Mouse (Mus musculus): ENCODE data around the gene Wdr12. TPM values are rescaled to one million over a fixed set of nuclear protein-coding genes. Genes with fewer than 3 reads are reported as not detected.
A peak's percentile ranks its signal among the peaks of the same experiment; 100 is the strongest.
"Not testable (repeated sequence)": the region's sequence is repeated elsewhere in the genome, so short reads cannot be mapped to it uniquely, and the experiment has no call there.

Gene Wdr12
- total RNA-seq (2021): 10 to 100 TPM; 29.9 to 30.3 TPM
- long read RNA-seq, full-length matches to known transcripts: 40 of 50 reads
- long read RNA-seq, partial matches to known transcripts: 0 of 50 reads
- long read RNA-seq, other reads (novel, unspliced or antisense): 10 of 50 reads

DNA sequence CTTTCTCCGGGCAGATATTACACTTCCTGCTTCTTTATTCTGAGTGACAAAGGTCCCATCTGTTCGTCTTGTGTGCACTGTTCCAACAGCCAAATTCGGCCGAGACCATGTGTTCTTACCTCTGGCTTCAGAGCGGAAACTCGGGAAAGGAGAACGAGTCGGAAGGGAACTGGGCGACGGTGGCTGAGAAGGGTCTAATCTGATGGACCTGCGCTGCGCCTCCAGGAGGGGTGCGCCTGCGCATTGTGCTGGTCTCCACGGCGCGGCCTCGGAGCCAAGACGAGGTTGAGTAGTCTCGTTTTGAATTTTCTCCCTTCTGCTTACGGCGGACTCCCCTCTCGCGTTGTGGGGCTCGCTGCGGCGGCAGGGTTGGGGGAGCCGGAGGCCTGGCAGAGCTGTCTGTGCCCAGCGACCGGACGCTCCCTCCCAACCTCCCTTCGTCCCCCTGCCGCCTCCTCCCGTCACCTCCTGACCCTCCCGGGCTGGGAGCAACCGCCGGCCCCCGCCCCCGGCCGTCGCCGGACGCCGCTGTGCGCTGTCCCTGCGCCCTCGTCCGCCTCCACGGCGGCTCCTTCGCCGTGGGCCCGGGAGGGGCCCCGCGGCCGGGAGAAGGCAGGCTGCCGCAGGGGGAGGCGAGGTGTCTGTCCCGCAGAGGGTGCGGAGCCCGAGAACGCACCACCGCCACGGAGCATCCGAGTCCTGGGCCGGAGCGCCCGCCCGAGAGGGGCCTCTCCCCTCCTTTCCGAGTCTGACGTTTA lies at the start of gene Wdr12, which contains the start of gene Carf:
Gene Wdr12, minus strand, starts transcription at position 622 of the 758 bp plus-strand sequence.
Gene Carf, plus strand, starts transcription at position 224 of the 758 bp plus-strand sequence.
- peak; percentile 96 to 99 for DNase-seq (ENCODE audit: low spot score in 2 of 2)

- DNase-seq (ENCODE audit: low spot score in 2 of 2): no peak
These were observed 38.9 kb upstream of the Wdr12 start for GRCm38 (mm10) chr1:60137346-60137745.

- no peak for DNase-seq (ENCODE audit: low spot score in 2 of 2)
These were observed 19.4 kb upstream of the Wdr12 start for GRCm38 (mm10) chr1:60117721-60118455.

GRCm38 (mm10) chr1:60104582-60104981 lies 6.1 kb upstream of the Wdr12 start:
- DNase-seq (ENCODE audit: low spot score in 2 of 2): no peak

DNA sequence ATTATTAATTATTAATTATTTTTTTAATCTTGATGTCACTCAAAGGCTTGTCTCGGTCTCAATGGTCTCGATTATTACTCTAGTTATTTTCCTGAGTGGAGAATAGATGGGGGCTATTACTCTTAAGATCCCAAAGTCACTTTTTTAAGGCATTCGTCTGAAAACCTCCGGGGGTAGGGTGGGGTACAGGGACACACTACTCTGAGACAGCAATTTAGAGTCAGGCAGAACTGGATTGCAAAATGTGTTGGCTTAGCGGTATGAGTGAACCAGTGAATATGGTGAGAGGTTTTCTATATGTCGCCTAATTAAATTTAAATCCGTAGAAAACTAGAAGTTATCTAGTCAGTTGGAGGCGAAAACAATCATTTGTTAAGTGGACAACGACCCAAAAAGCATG lies 394 bp upstream of the Wdr12 start:
- no peak for DNase-seq (ENCODE audit: low spot score in 2 of 2)

DNA sequence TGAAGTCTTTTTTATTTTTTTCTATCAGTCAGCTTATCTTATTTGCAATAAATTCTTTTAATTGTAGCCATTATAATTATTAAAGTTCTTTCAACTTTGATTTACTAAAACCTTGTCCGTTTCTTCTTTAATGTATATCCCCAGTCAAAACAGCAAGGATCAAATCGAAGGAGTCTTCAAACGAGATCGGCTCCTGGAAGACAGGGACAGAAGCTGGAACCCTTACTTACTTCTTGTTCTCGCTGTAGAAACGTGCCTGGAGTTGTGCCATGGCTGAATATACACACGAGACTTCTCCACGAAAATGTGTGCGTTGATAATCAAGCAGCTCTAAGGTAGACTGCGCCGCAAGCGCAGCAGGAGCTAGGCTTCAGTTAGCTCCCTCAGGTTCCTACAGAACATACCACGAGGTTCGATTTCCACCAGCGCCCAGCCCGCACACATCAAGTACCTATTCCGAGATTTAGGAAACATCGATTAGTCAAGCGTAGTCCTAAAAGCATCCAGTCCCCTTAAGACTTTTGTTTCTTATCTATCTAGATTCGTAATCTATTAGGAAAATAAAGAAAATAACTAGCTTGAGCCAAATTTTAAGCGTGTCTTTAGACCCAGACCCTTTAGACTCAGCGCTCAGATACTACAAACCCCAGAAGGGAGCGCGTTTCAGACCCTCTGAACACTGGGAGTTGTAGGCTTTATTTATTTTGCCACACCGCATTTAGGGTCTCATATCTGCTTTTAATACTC lies 995 bp downstream of the Wdr12 start:
- peak; percentile 44 to 82 for DNase-seq (ENCODE audit: low spot score in 2 of 2)

DNA sequence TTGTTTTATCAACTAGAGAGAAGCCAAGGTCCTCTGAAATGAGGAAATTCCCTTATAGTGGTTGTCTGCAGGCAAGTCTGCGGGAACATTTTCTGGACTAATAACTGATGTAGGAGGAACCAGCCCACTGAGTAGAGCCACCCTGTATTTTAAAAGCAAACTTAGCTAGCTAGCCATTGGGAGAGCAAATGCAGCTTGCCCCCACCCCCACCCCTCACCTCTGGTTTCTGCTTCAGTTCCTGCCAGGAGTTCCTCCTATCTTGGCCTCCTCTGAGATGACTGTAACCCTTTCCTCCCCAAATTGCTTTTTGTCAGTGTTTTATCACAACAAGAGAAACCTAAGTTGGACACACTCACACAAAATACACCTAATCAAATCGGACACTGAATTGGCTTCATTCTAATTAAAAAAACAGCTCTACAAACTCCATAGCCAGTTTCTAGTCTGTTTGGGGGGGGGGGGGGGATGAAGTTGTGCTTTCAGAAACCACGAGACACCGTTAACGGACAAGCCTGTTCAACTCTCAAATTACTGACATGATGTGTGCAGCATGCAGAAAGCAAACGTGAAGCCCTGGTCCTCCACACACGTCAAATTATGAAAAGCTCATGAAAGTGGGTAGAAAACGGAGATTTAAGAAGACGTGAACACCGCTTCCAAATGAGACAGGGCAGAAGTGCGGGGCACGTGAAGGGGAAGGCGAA lies 1.7 kb downstream of the Wdr12 start:
- DNase-seq (ENCODE audit: low spot score in 2 of 2): no peak

DNA sequence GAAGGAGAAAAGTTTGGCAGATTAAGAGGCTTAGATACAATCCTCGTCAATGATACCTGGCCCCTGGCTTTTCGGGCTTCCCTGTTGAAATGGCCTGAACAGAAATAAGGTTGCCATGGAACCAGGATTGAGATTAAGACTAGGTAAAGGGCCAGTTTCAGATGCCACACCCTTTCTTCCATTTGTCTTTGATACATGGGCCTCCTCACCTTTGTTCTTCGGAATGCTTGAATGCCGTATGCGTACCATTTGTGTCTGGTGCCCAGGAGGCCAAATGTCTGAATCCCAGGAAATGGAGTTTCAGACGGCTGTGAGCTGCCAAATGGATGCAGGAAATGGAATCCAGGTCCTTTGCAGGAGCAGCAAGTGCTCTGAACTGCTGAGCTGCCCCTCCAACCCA lies 22.0 kb downstream of the Wdr12 start:
- DNase-seq (ENCODE audit: low spot score in 2 of 2): no peak

GRCm38 (mm10) chr1:60075590-60075989 lies 22.9 kb downstream of the Wdr12 start:
- DNase-seq (ENCODE audit: low spot score in 2 of 2): no peak

DNA sequence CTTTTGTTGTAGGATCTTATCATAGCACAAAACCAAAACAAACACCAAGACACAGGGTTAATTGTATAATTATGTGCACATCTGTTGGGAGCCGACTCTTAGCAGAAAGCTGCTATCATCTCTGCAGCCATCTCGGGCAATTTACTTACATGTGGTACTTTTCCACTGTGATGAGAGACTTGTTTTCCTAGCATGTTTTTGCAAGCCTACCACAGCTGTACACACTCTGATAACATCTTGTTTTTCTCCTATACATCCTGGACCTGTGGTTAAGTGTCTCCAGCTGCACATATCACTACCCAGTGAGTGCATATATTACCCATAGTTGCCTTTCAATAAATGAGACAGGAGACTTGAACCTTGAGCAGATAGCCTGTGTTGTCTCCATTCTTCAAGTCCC lies 23.5 kb downstream of the Wdr12 start:
- no peak for DNase-seq (ENCODE audit: low spot score in 2 of 2)

DNA sequence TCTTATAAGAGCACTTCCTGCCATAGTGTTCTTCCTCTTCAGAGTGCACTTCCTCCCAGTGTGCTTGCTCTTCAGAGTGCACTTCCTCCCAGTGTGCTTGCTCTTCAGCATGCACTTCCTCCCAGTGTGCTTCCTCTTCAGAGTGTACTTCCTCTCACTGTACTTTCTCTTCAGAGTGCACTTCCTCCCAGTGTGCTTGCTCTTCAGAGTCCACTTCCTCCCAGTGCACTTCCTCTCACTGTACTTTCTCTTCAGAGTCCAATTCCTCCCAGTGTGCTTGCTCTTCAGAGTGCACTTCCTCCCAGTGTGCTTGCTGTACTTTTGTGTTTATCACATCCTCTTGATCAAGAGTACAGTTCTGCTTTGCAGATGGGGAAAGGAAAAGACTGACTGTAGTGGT lies 27.7 kb downstream of the Wdr12 start:
- DNase-seq (ENCODE audit: low spot score in 2 of 2): not testable (repeated sequence)

- DNase-seq (ENCODE audit: low spot score in 2 of 2): no peak
These were observed 42.1 kb downstream of the Wdr12 start for GRCm38 (mm10) chr1:60056310-60056709.

DNA sequence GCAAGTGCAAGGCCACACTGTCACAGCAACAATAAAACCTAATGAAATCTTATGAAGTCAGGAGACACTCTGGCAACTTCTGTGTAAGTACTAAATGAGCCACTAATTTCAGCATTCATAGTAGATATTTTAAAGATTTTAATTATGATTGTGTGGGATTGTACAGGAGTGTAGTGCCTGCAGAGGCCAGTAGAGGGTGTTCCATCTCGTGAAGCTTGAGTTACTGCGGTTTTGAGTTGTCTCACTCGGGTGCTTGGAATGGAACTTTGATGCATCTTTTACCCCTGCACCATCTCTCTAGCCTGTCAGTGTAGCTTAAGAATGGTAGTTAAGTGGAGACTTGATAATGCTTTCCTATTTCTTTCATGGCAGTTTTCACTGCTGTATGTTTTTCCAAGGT lies 43.8 kb downstream of the Wdr12 start:
- no peak for DNase-seq (ENCODE audit: low spot score in 2 of 2)

- DNase-seq (ENCODE audit: low spot score in 2 of 2): not testable (repeated sequence)
These were observed 51.0 kb downstream of the Wdr12 start for GRCm38 (mm10) chr1:60047481-60047880.

DNA sequence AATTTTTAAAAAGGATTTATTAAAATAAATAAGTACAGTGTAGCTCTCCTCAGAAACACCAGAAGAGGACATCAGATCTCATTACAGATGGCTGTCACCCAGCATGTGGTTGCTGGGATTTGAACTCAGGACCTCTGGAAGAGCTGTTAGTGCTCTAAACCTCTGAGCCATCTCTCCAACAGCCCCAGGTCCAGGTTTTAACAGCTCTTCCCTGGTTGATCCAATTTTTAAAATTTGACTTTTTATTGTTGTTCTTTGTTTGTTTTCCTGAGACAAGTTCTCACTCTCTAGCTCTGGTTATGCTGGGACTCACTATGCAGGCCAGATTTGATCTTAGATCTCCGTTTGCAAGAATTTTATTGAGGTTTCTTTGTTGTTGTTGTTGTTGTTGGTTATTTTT lies 53.9 kb downstream of the Wdr12 start:
- no peak for DNase-seq (ENCODE audit: low spot score in 2 of 2)

DNA sequence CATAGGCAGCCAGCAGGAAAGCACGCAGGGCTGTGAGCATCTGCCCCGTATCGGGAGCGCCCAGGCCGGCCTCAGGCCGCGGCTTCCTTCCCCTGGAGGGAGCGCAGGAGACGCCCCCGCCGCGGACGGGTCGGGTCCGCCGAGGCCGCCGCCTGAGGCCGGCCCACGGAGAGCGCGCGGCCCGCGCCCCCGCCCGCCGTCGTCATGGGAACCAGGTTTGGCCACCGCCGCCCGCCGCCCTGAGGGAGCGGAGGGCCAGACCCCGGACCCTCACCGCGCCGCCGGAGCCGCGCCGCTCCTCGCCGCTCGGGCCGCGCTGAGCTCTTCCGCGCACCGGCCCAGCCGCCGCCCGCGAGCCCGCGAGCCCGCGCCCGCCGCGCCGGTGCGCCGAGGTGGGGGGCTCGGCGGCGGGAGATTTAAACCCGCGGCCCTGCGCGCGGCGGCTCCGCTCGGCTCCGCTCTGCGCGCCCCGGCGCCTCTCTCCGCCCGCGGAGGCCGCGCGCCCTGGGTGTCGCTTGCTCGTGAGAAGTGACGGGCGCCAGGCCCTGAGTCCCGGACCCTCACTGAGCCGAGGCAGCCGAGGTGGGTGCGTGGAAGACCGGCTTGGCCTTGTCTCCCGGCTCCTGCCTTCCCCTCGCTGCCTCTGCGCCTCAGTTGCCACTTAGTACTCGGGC lies 55.5 kb downstream of the Wdr12 start, which contains the start of gene Ica1l:
Gene Ica1l, minus strand, starts transcription at position 389 of the 674 bp plus-strand sequence.
- peak; percentile 27 to 33 for DNase-seq (ENCODE audit: low spot score in 2 of 2)

DNA sequence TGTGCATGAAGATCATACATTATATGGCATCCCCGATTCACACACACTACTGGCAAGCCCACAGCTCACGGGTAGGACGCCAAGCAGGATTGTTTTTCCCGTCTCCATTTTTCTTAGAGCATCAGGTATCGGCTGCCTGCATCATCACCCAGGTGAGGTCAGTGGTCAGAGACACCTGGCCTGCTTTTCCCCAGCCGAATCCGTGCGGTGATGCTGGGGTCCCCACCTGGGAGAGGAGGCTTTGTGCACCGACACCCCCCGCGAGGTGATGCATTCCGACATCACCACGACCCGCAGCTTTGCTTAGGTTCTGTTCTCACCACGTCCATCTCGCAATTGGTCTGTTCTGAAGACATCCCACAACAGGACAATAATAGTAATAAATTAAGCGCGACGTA lies 56.0 kb downstream of the Wdr12 start:
- peak in 1 of 2 experiments; percentile 15 for DNase-seq (ENCODE audit: low spot score in 2 of 2)

- peak; percentile 47 to 85 for DNase-seq (ENCODE audit: low spot score in 2 of 2)
These were observed 63.4 kb downstream of the Wdr12 start for GRCm38 (mm10) chr1:60035044-60035443.

All from layer of hippocampus, adult 18-20 months (tissue).